Mouse (Mus musculus): ENCODE measurements around the gene Cdk9. TPM values are rescaled to one million over a fixed set of nuclear protein-coding genes. Genes with fewer than 3 reads are reported as not detected.

Gene Cdk9
- total RNA-seq, 2 experiments from 2014 or later: 129 to 134 TPM

GRCm38 (mm10) chr2:32731911-32732310 lies 19.0 kb upstream of the Cdk9 start:
- Histone ChIP-seq H3K4me3 (no peak overlapping the region), H3K27ac (no peak overlapping the region)
- intact Hi-C loops (cut with DNase I): no loop called here
- no peak for DNase-seq (ENCODE audit: extremely low spot score in 1 of 2, low spot score in 2 of 2)
- TF ChIP-seq CTCF (IDR thresholded peaks at IDR 0.05): no peak

- intact Hi-C loops (cut with DNase I): no loop called here
- no peak overlapping the region for H3K4me3 ChIP-seq
- no peak for DNase-seq (ENCODE audit: extremely low spot score in 1 of 2, low spot score in 2 of 2)
- H3K27ac ChIP-seq: no peak overlapping the region
- TF ChIP-seq CTCF (IDR thresholded peaks at IDR 0.05): no peak
Measured at GRCm38 (mm10) chr2:32730854-32731253, 18.0 kb upstream of the Cdk9 start.

- Histone ChIP-seq H3K4me3 (no peak overlapping the region), H3K27ac (no peak overlapping the region; the same call in 1 of the 2 replicates)
- intact Hi-C loops (cut with DNase I): no loop called here
- TF ChIP-seq CTCF (IDR thresholded peaks at IDR 0.05): no peak
- no peak for DNase-seq (ENCODE audit: extremely low spot score in 1 of 2, low spot score in 2 of 2)
Measured at GRCm38 (mm10) chr2:32729547-32729946, 16.7 kb upstream of the Cdk9 start.

GRCm38 (mm10) chr2:32728463-32728862 lies 15.6 kb upstream of the Cdk9 start:
- no peak for DNase-seq (ENCODE audit: extremely low spot score in 1 of 2, low spot score in 2 of 2)
- Histone ChIP-seq H3K4me3 (peak overlapping the region; percentile 47), H3K27ac (0 out of 2 replicates have a peak overlapping the region, but pooled peaks have one; percentile 3)
- TF ChIP-seq CTCF (IDR thresholded peaks at IDR 0.05): no peak
- intact Hi-C loops (cut with DNase I): no loop called here

GRCm38 (mm10) chr2:32727435-32727834 lies 14.6 kb upstream of the Cdk9 start:
- H3K27ac ChIP-seq: no peak overlapping the region; the same call in 1 of the 2 replicates
- peak; percentile 79 to 81 for DNase-seq (ENCODE audit: extremely low spot score in 1 of 2, low spot score in 2 of 2)
- intact Hi-C loops (cut with DNase I): no loop called here
- peak overlapping the region; percentile 47 for H3K4me3 ChIP-seq
- no peak for TF ChIP-seq CTCF (IDR thresholded peaks at IDR 0.05)

GRCm38 (mm10) chr2:32724832-32725790 lies 12.2 kb upstream of the Cdk9 start:
- intact Hi-C loops (cut with DNase I): no loop called here
- H3K27ac ChIP-seq: no peak overlapping the region
- TF ChIP-seq CTCF (IDR thresholded peaks at IDR 0.05): no peak
- DNase-seq (ENCODE audit: extremely low spot score in 1 of 2, low spot score in 2 of 2): no peak
- H3K4me3 ChIP-seq: no peak overlapping the region

- no peak for DNase-seq (ENCODE audit: extremely low spot score in 1 of 2, low spot score in 2 of 2)
- no peak overlapping the region for H3K4me3 ChIP-seq
- H3K27ac ChIP-seq: no peak overlapping the region
- intact Hi-C loops (cut with DNase I): no loop called here
- no peak for TF ChIP-seq CTCF (IDR thresholded peaks at IDR 0.05)
Measured at GRCm38 (mm10) chr2:32724149-32724548, 11.3 kb upstream of the Cdk9 start.

- no peak for TF ChIP-seq CTCF (IDR thresholded peaks at IDR 0.05)
- Histone ChIP-seq H3K27ac (no peak overlapping the region), H3K4me3 (no peak overlapping the region)
- intact Hi-C loops (cut with DNase I): no loop called here
- no peak for DNase-seq (ENCODE audit: extremely low spot score in 1 of 2, low spot score in 2 of 2)
Measured at GRCm38 (mm10) chr2:32722581-32722980, 9.7 kb upstream of the Cdk9 start.

GRCm38 (mm10) chr2:32722046-32722445 lies 9.2 kb upstream of the Cdk9 start:
- intact Hi-C loops (cut with DNase I): no loop called here
- Histone ChIP-seq H3K27ac (no peak overlapping the region), H3K4me3 (no peak overlapping the region)
- DNase-seq (ENCODE audit: extremely low spot score in 1 of 2, low spot score in 2 of 2): no peak
- TF ChIP-seq CTCF (IDR thresholded peaks at IDR 0.05): no peak

- intact Hi-C loops (cut with DNase I): no loop called here
- Histone ChIP-seq H3K27ac (no peak within 1 kb of the TSS), H3K4me3 (no peak within 1 kb of the TSS)
- no peak for DNase-seq (ENCODE audit: extremely low spot score in 1 of 2, low spot score in 2 of 2)
- no peak for TF ChIP-seq CTCF (IDR thresholded peaks at IDR 0.05)
Measured at GRCm38 (mm10) chr2:32720681-32721229, 7.9 kb upstream of the Cdk9 start, which contains the start of gene Sh2d3c. Gene Sh2d3c, plus strand, starts transcription at chr2:32721055.

GRCm38 (mm10) chr2:32720053-32720452 lies 7.2 kb upstream of the Cdk9 start:
- intact Hi-C loops (cut with DNase I): no loop called here
- TF ChIP-seq CTCF (IDR thresholded peaks at IDR 0.05): no peak
- Histone ChIP-seq H3K4me3 (no peak overlapping the region), H3K27ac (no peak overlapping the region)
- DNase-seq (ENCODE audit: extremely low spot score in 1 of 2, low spot score in 2 of 2): no peak

- Histone ChIP-seq H3K4me3 (no peak overlapping the region), H3K27ac (no peak overlapping the region)
- DNase-seq (ENCODE audit: extremely low spot score in 1 of 2, low spot score in 2 of 2): no peak
- no peak for TF ChIP-seq CTCF (IDR thresholded peaks at IDR 0.05)
- intact Hi-C loops (cut with DNase I): no loop called here
Measured at GRCm38 (mm10) chr2:32718761-32719160, 5.9 kb upstream of the Cdk9 start.
